Mouse (Mus musculus): Measurements from ENCODE around the gene Mfsd11. TPM values are rescaled to one million over a fixed set of nuclear protein-coding genes. Genes with fewer than 3 reads are reported as not detected.
"Not testable (repeated sequence)": the region's sequence is repeated elsewhere in the genome, so short reads cannot be mapped to it uniquely, and the experiment has no call there.

Gene Mfsd11
- total RNA-seq, 4 experiments from 2014 or later, result 40.9 to 46.2 (median 43.0) TPM

GRCm38 (mm10) chr11:116847187-116848085 is 4.8 kb upstream of the Mfsd11 start:
- no peak for DNase-seq (ENCODE audit: low spot score in 2 of 2)

GRCm38 (mm10) chr11:116848086-116848876 is 4.0 kb upstream of the Mfsd11 start:
- no peak for DNase-seq (ENCODE audit: low spot score in 2 of 2)

GRCm38 (mm10) chr11:116848877-116849178 is 3.4 kb upstream of the Mfsd11 start:
- not testable (repeated sequence) for DNase-seq (ENCODE audit: low spot score in 2 of 2)

GRCm38 (mm10) chr11:116849587-116849986 is 2.7 kb upstream of the Mfsd11 start:
- DNase-seq (ENCODE audit: low spot score in 2 of 2), result no peak

GRCm38 (mm10) chr11:116850085-116850484 is 2.2 kb upstream of the Mfsd11 start:
- no peak for DNase-seq (ENCODE audit: low spot score in 2 of 2)

- DNase-seq (ENCODE audit: low spot score in 2 of 2), result no peak
Measured at GRCm38 (mm10) chr11:116850833-116851477, 1.3 kb upstream of the Mfsd11 start.

GRCm38 (mm10) chr11:116851576-116852290 is 507 bp upstream of the Mfsd11 start:
- DNase-seq (ENCODE audit: low spot score in 2 of 2), result peak in 1 of 2 experiments; percentile 32

GRCm38 (mm10) chr11:116852891-116853511 is 761 bp downstream of the Mfsd11 start, which contains the start of gene Srsf2:
Gene Srsf2 (minus strand): TSS chr11:116853094.
- DNase-seq (ENCODE audit: low spot score in 2 of 2), result peak; percentile 96 to 98

GRCm38 (mm10) chr11:116853512-116853928 is 1.3 kb downstream of the Mfsd11 start:
- peak; percentile 96 for DNase-seq (ENCODE audit: low spot score in 2 of 2)

GRCm38 (mm10) chr11:116854279-116854678 is 2.0 kb downstream of the Mfsd11 start:
- DNase-seq (ENCODE audit: low spot score in 2 of 2), result no peak

- DNase-seq (ENCODE audit: low spot score in 2 of 2), result no peak
Measured at GRCm38 (mm10) chr11:116857183-116857850, 5.1 kb downstream of the Mfsd11 start.

- no peak for DNase-seq (ENCODE audit: low spot score in 2 of 2)
Measured at GRCm38 (mm10) chr11:116864444-116864843, 12.2 kb downstream of the Mfsd11 start.

GRCm38 (mm10) chr11:116865945-116866585 is 13.8 kb downstream of the Mfsd11 start:
- no peak for DNase-seq (ENCODE audit: low spot score in 2 of 2)

- DNase-seq (ENCODE audit: low spot score in 2 of 2), result no peak
Measured at GRCm38 (mm10) chr11:116868129-116868528, 15.9 kb downstream of the Mfsd11 start.

- no peak for DNase-seq (ENCODE audit: low spot score in 2 of 2)
Measured at GRCm38 (mm10) chr11:116869223-116869622, 17.0 kb downstream of the Mfsd11 start.

- DNase-seq (ENCODE audit: low spot score in 2 of 2), result no peak
Measured at GRCm38 (mm10) chr11:116869641-116870040, 17.4 kb downstream of the Mfsd11 start.

GRCm38 (mm10) chr11:116871538-116871937 is 19.3 kb downstream of the Mfsd11 start:
- no peak for DNase-seq (ENCODE audit: low spot score in 2 of 2)

- peak in 1 of 2 experiments; percentile 57 for DNase-seq (ENCODE audit: low spot score in 2 of 2)
Measured at GRCm38 (mm10) chr11:116873987-116874386, 21.7 kb downstream of the Mfsd11 start.

GRCm38 (mm10) chr11:116878454-116878853 is 26.2 kb downstream of the Mfsd11 start:
- DNase-seq (ENCODE audit: low spot score in 2 of 2), result no peak

Data from left cerebral cortex, adult 8-10 months (tissue).